ENCODE assay signal across 8 mouse cellular contexts in the genomic region with DNA sequence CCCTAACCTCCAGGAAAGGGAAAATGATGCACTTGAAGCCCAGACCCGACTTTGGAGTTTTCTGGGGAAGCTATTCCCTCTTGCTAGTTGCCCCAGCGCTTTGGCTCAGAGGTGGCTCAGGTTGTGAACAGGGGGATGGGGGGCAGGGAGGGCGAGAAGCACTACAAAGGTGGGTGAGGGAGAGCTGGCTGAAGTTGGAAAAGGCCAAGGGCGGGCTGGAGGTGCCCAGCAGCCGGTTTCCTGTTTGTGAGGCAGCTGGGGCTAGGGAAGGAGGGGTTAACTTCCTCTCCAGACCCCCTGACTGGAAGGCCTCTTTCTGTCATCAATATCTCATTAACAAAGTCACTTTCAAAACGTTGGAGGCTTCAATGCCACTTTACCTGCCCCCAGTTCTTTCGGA. TPM values are rescaled to one million over a fixed set of nuclear protein-coding genes. Genes with fewer than 3 reads are reported as not detected.
A peak's percentile ranks its signal among the peaks of the same experiment; 100 is the strongest.
DNase-seq lines count a peak whose midpoint lies in the region; ATAC-seq lines count a peak whose summit lies in the region.

No protein-coding gene starts in this region.

- 21% methylated on average over 7 of the region's 7 CpGs for WGBS in embryonic facial prominence, embryonic 13.5 days
- WGBS in hindbrain, embryonic 13.5 days, result 30% methylated on average over 7 of the region's 7 CpGs
- WGBS in liver, embryonic 16.5 days (ENCODE audit: insufficient replicate concordance), result 14% methylated on average over 7 of the region's 7 CpGs

- no peaks in the 10 kb centered on the region for H3K9me3 ChIP-seq in embryonic facial prominence, embryonic 13.5 days
- no peaks in the 10 kb centered on the region for H3K9me3 ChIP-seq in hindbrain, embryonic 13.5 days
- H3K9me3 ChIP-seq in liver, embryonic 16.5 days (replicated peaks; ENCODE audit: control insufficient read depth, low read length), result no peaks in the 10 kb centered on the region

- peaks cover 67% of the 10 kb centered on the region for H3K4me1 ChIP-seq in embryonic facial prominence, embryonic 13.5 days
- peaks cover 62% of the 10 kb centered on the region for H3K4me1 ChIP-seq in hindbrain, embryonic 13.5 days (replicated peaks)
- peaks cover 19% of the 10 kb centered on the region for H3K4me1 ChIP-seq in liver, embryonic 16.5 days (ENCODE audit: control insufficient read depth, low read depth, low read length)

- peaks cover 39% of the 10 kb centered on the region for H3K27me3 ChIP-seq in embryonic facial prominence, embryonic 13.5 days
- peaks cover 27% of the 10 kb centered on the region for H3K27me3 ChIP-seq in hindbrain, embryonic 13.5 days
- H3K27me3 ChIP-seq in liver, embryonic 16.5 days (ENCODE audit: control insufficient read depth, insufficient read depth, low read depth, low read length), result peaks cover 33% of the 10 kb centered on the region

- H3K36me3 ChIP-seq in embryonic facial prominence, embryonic 13.5 days, result no peaks in the 10 kb centered on the region
- no peaks in the 10 kb centered on the region for H3K36me3 ChIP-seq in hindbrain, embryonic 13.5 days
- H3K36me3 ChIP-seq in liver, embryonic 16.5 days (ENCODE audit: control insufficient read depth, insufficient read depth), result no peaks in the 10 kb centered on the region

- H3K4me2 ChIP-seq in embryonic facial prominence, embryonic 13.5 days, result peak overlapping the region; percentile 97
- H3K4me2 ChIP-seq in hindbrain, embryonic 13.5 days, result peak overlapping the region; percentile 94
- H3K4me2 ChIP-seq in liver, embryonic 16.5 days (ENCODE audit: low read depth, low read length), result peak overlapping the region; percentile 68

- H3K27ac ChIP-seq in embryonic facial prominence, embryonic 13.5 days, result 0 out of 2 replicates have a peak overlapping the region, but pooled peaks have one; percentile 39
- peak overlapping the region; percentile 40; the same call in 1 of the 2 replicates for H3K27ac ChIP-seq in hindbrain, embryonic 13.5 days
- H3K27ac ChIP-seq in liver, embryonic 16.5 days (ENCODE audit: low read length), result peak overlapping the region; percentile 49

- peak; percentile 35 to 44 for DNase-seq in cerebellum, postnatal 10 days
- no peak for DNase-seq in cerebellum, postnatal 4 days (ENCODE audit: low spot score in 2 of 2)
- DNase-seq in thymus, postnatal 0 days (ENCODE audit: low spot score), result peak; percentile 30
- no peak for DNase-seq in layer of hippocampus, adult 11-12 months (ENCODE audit: low spot score)
- DNase-seq in layer of hippocampus, adult 8-10 months (ENCODE audit: low spot score in 2 of 2), result no peak

- no peak for ATAC-seq in embryonic facial prominence, embryonic 13.5 days (ENCODE audit: insufficient number of reproducible peaks, insufficient read depth, low FRiP score, low TSS enrichment, low read depth)
- no peak for ATAC-seq in hindbrain, embryonic 13.5 days (ENCODE audit: low FRiP score)
- ATAC-seq in liver, embryonic 16.5 days (ENCODE audit: low read depth), result no peak

- H3K4me3 ChIP-seq in embryonic facial prominence, embryonic 13.5 days, result peak overlapping the region; percentile 67
- H3K4me3 ChIP-seq in hindbrain, embryonic 13.5 days, result peak overlapping the region; percentile 71
- peak overlapping the region; percentile 66 for H3K4me3 ChIP-seq in liver, embryonic 16.5 days (ENCODE audit: low read depth, low read length)

- peak overlapping the region; percentile 83; the same call in 1 of the 2 replicates for H3K9ac ChIP-seq in embryonic facial prominence, embryonic 13.5 days
- H3K9ac ChIP-seq in hindbrain, embryonic 13.5 days, result peak overlapping the region; percentile 79; the same call in 1 of the 2 replicates
- no peak overlapping the region for H3K9ac ChIP-seq in liver, embryonic 16.5 days (ENCODE audit: low read depth, low read length)

RNA-seq across cellular contexts. Expression of gene Fam43a, which starts 2.4 kb away (rescaled TPM):
- polyA plus RNA-seq in embryonic facial prominence, embryonic 13.5 days (2015; fragmentation: Nextera tagmentation; extraction: Ambion mirVana), result 13.2 and 16.8 TPM in 2 replicates
- polyA plus RNA-seq in hindbrain, embryonic 13.5 days (2015; fragmentation: Nextera tagmentation; extraction: Ambion mirVana), result 15.9 and 16.2 TPM in 2 replicates
- polyA plus RNA-seq in liver, embryonic 16.5 days (2015; fragmentation: Nextera tagmentation; extraction: Ambion mirVana), result 6.0 and 7.1 TPM in 2 replicates
- 10.4 and 13.3 TPM in 2 replicates for polyA plus RNA-seq in thymus, postnatal 0 days (2015; fragmentation: Nextera tagmentation; extraction: Ambion mirVana)
- total RNA-seq in layer of hippocampus, adult 8-10 months (2022), result 10 to 100 TPM in 1 of 4 experiments, 1 to 10 TPM in 3; 9.4 to 10.9 (median 9.7) TPM

RNA-seq across cellular contexts. Expression of gene Lsg1, which starts 14.6 kb away (rescaled TPM):
- 72.1 and 78.2 TPM in 2 replicates for polyA plus RNA-seq in embryonic facial prominence, embryonic 13.5 days (2015; fragmentation: Nextera tagmentation; extraction: Ambion mirVana)
- polyA plus RNA-seq in hindbrain, embryonic 13.5 days (2015; fragmentation: Nextera tagmentation; extraction: Ambion mirVana), result 59.8 and 60.3 TPM in 2 replicates
- 17.5 and 19.7 TPM in 2 replicates for polyA plus RNA-seq in liver, embryonic 16.5 days (2015; fragmentation: Nextera tagmentation; extraction: Ambion mirVana)
- 67.2 and 68.2 TPM in 2 replicates for polyA plus RNA-seq in thymus, postnatal 0 days (2015; fragmentation: Nextera tagmentation; extraction: Ambion mirVana)
- 10 to 100 TPM; 18.7 to 24.6 (median 21.0) TPM for total RNA-seq in layer of hippocampus, adult 8-10 months (2022)

RNA-seq across cellular contexts. Expression of gene Tmem44, which starts 51.3 kb away (rescaled TPM):
- 32.5 and 32.7 TPM in 2 replicates for polyA plus RNA-seq in embryonic facial prominence, embryonic 13.5 days (2015; fragmentation: Nextera tagmentation; extraction: Ambion mirVana)
- 73.7 and 82.8 TPM in 2 replicates for polyA plus RNA-seq in hindbrain, embryonic 13.5 days (2015; fragmentation: Nextera tagmentation; extraction: Ambion mirVana)
- polyA plus RNA-seq in liver, embryonic 16.5 days (2015; fragmentation: Nextera tagmentation; extraction: Ambion mirVana), result 0.68 and 0.71 TPM in 2 replicates
- polyA plus RNA-seq in thymus, postnatal 0 days (2015; fragmentation: Nextera tagmentation; extraction: Ambion mirVana), result 2.1 and 2.2 TPM in 2 replicates
- total RNA-seq in layer of hippocampus, adult 8-10 months (2022), result 10 to 100 TPM; 33.4 to 39.9 (median 35.1) TPM

Comparison
In these comparisons a context has a peak if more than half of its experiments do, and no peak if none do; other contexts are left out.
1. DNase-seq: peak in cerebellum, postnatal 10 days (2 of 2) and thymus, postnatal 0 days (single experiment); none in cerebellum, postnatal 4 days (0 of 2), layer of hippocampus, adult 11-12 months (single experiment) and layer of hippocampus, adult 8-10 months (0 of 2).
2. RNA of gene Tmem44, which starts 51.3 kb away (polyA plus RNA-seq): 73.7 to 82.8 TPM in hindbrain, embryonic 13.5 days and 32.5 to 32.7 TPM in embryonic facial prominence, embryonic 13.5 days; 2.1 to 2.2 TPM in thymus, postnatal 0 days and 0.68 to 0.71 TPM in liver, embryonic 16.5 days; every median in the first group is over 10 times any median in the second.
3. Peak in every context shown above with its lines, with median percentiles within 50 percentile points of each other: H3K27ac ChIP-seq, H3K4me2 ChIP-seq and H3K4me3 ChIP-seq.